Mouse (Mus musculus) kidney, embryonic 15.5 days (tissue): ENCODE measurements around the gene Boll. TPM values are rescaled to one million over a fixed set of nuclear protein-coding genes. Genes with fewer than 3 reads are reported as not detected.
A peak's percentile ranks its signal among the peaks of the same experiment; 100 is the strongest.
"Not testable (repeated sequence)": the region's sequence is repeated elsewhere in the genome, so short reads cannot be mapped to it uniquely, and the experiment has no call there.

ENCODE experiments used
- ATAC-seq: fragments of 200-750 bp; cut with Nextera tagmentation; replicated peaks from 2 replicates; pipeline ENCODE4 v1.8.0; 2017; ENCODE audit warnings: moderate TSS enrichment; ENCODE audit not compliant: low FRiP score
- H3K27ac ChIP-seq: fragments of 300-500 bp; sonication (generic); 2 replicates; pipeline ENCODE4 v1.5.1; 2015; ENCODE audit warnings: mild to moderate bottlenecking, inconsistent platforms
- H3K27me3 ChIP-seq: fragments of 300-500 bp; sonication (generic); 2 replicates; pipeline ENCODE4 v1.6.1; 2015; ENCODE audit warnings: inconsistent platforms
- H3K36me3 ChIP-seq: fragments of 300-500 bp; sonication (generic); 2 replicates; pipeline ENCODE4 v1.6.1; 2015; ENCODE audit warnings: inconsistent platforms
- H3K4me1 ChIP-seq: fragments of 300-500 bp; sonication (generic); 2 replicates; pipeline ENCODE4 v1.6.1; 2015; ENCODE audit warnings: inconsistent platforms
- H3K4me2 ChIP-seq: fragments of 300-500 bp; sonication (generic); 2 replicates; pipeline ENCODE4 v1.6.1; 2015; ENCODE audit warnings: moderate library complexity, mild to moderate bottlenecking, inconsistent platforms
- H3K4me3 ChIP-seq: fragments of 300-500 bp; sonication (generic); replicated peaks from 2 replicates; pipeline ENCODE4 v1.5.1; 2015; ENCODE audit warnings: mild to moderate bottlenecking, inconsistent platforms
- H3K9ac ChIP-seq: fragments of 300-500 bp; sonication (generic); 2 replicates; pipeline ENCODE4 v1.6.1; 2015; ENCODE audit warnings: mild to moderate bottlenecking, inconsistent platforms
- H3K9me3 ChIP-seq: fragments of 300-500 bp; sonication (generic); replicated peaks from 2 replicates; pipeline ENCODE4 v1.6.1; 2016; ENCODE audit warnings: inconsistent platforms
- WGBS: fragments of 180-500 bp; shearing (Covaris S2); methylation state at CpG from one replicate; pipeline ENCODE4 v1.1.7; 2015; ENCODE audit warnings: mixed read lengths; 5-methylcytosine and 5-hydroxymethylcytosine counted together
- polyA plus RNA-seq: library from polyadenylated mRNA; unstranded; fragments of >200 nt; fragmentation: Nextera tagmentation; extraction: Ambion mirVana; gene quantifications from 2 replicates; pipeline ENCODE4 v1.2.1, GENCODE M21; 2015

The Boll gene
- polyA plus RNA-seq, 1 experiment from 2014 or later, result not detected

DNA sequence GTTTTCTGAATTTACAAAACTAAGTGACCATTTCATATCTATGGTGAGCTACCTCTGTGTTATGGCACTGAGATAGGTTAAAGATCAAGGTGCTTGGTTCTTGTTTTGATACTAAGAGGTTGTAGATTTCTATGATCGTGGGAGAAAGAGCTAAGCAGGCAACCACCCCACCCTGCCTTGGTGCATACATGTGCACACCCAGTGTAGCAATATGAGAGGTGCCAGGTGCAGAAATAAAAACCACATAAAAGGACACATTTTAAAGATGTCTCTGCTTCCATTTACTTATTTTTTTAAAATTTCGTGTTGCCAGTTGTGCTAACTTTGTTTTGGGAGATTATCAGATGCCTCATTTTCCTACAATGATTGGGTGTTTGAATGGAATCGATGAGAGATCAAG, 9.4 kb upstream of the Boll start:
- no peaks in the 10 kb centered on the region for H3K4me1 ChIP-seq
- no peak overlapping the region for H3K27ac ChIP-seq
- 88% methylated on average over 3 of the region's 3 CpGs for WGBS
- H3K9me3 ChIP-seq, result no peaks in the 10 kb centered on the region
- H3K4me2 ChIP-seq, result no peak overlapping the region
- no peaks in the 10 kb centered on the region for H3K36me3 ChIP-seq
- no peaks in the 10 kb centered on the region for H3K27me3 ChIP-seq
- no peak for ATAC-seq
- no peak overlapping the region for H3K9ac ChIP-seq
- H3K4me3 ChIP-seq, result no peak overlapping the region

DNA sequence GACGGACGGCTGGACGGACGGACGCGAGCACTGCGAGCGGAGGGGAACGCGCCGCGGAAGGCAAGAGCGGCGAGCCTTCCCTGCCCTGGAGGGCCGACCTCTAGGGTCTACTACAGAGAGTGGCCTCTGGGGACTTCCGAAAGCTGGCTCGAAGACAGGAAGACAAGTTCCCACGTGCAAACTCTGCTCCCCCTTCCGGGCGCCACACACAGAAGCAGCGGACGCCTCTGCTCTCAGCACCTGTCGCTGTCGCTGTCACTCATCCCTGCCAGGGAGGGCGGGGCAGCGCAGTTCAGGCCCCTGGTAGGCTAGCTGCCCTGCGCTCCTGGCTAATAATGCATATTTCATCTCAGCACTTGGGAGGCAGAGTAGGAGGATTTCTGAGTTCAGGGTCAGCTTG, 317 bp upstream of the Boll start:
- peak; percentile 91 for ATAC-seq
- H3K9ac ChIP-seq, result no peak overlapping the region
- WGBS, result 3% methylated on average over 27 of the region's 27 CpGs

DNA sequence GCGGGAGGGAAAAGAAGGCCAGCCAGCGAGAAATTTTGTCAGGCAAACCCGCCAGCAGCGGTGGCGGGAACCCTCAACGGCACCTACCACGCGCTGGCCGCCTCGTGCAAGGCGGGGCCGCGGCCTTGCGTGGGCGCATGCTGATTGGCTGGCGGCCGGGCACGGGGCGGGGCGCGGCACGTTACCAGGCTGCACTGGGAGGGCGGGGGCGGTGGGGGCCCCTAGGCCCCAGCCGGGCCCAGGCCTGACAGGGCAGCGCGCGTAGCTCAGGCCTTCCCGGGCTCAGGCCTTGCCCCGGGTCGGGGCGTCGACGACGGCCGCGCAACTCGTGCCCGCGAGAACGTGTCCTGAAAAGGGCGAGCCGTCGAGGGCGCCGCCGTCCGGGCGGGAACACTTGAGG, 635 bp downstream of the Boll start:
- 47% methylated on average over 47 of the region's 49 CpGs for WGBS
- Histone ChIP-seq H3K27me3 (peaks cover 33% of the 10 kb centered on the region), H3K4me1 (peaks cover 9% of the 10 kb centered on the region; the same call in 1 of the 2 replicates), H3K4me2 (peak overlapping the region; percentile 73), H3K9ac (no peak overlapping the region), H3K36me3 (no peaks in the 10 kb centered on the region), H3K4me3 (peak overlapping the region; percentile 52), H3K9me3 (peaks cover 5% of the 10 kb centered on the region; the same call in 1 of the 2 replicates), H3K27ac (no peak overlapping the region)
- peak; percentile 70 for ATAC-seq

More for the DNA sequence above, 317 bp upstream of the Boll start:
- no peak overlapping the region for H3K27ac ChIP-seq
- H3K4me1 ChIP-seq, result peaks cover 9% of the 10 kb centered on the region; the same call in 1 of the 2 replicates
- no peaks in the 10 kb centered on the region for H3K36me3 ChIP-seq
- peak overlapping the region; percentile 52 for H3K4me3 ChIP-seq
- H3K4me2 ChIP-seq, result peak overlapping the region; percentile 73
- H3K27me3 ChIP-seq, result peaks cover 33% of the 10 kb centered on the region
- peaks cover 5% of the 10 kb centered on the region; the same call in 1 of the 2 replicates for H3K9me3 ChIP-seq

DNA sequence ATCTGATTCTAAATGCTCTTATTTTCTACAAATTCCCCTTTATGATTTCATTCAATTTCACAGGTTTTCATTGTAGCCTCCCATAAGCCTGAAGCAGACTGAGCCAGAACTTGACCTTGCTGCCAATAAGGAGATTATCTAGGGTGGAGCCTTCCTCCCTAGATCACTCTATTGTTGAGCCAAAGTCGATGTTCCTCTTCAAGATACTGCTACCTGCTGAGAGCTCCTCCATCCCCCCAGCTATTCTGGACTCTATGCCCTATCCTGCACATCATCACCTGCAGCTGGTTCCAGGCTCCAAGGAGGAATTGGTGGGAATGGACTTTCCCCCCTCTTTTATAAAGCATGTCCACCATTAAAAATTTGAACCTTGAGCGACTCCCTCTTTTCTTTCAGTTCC, 11.4 kb downstream of the Boll start:
- WGBS, result 66% methylated on average over 2 of the region's 2 CpGs
- H3K9me3 ChIP-seq, H3K4me2 ChIP-seq, H3K4me1 ChIP-seq, H3K27me3 ChIP-seq, H3K4me3 ChIP-seq, H3K9ac ChIP-seq, H3K27ac ChIP-seq, ATAC-seq, H3K36me3 ChIP-seq: not testable (repeated sequence)

DNA sequence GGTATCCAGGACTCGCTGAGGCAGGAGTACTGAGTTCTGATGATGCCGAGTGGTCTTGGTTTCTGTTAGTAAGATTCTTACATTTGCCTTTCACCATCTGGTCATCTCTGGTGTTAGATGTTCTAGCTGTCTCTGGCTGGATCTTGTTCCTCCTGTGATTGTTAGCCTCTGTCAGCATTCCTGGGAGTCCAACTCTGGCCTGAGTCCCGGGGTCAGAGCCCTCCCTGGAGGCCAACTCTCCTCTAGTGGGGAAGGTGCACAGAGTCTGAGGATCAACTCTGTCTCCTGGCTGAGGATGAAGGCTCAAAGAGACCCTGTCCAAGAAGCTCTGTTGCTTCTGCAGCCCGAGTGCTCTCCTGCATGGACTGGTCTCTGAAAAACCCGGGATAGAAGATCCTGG, 37.8 kb downstream of the Boll start:
- H3K4me3 ChIP-seq, H3K4me2 ChIP-seq, H3K27ac ChIP-seq, H3K9me3 ChIP-seq, H3K4me1 ChIP-seq, ATAC-seq, H3K36me3 ChIP-seq, H3K27me3 ChIP-seq, H3K9ac ChIP-seq: not testable (repeated sequence)
- WGBS, result 84% methylated on average over 5 of the region's 5 CpGs

DNA sequence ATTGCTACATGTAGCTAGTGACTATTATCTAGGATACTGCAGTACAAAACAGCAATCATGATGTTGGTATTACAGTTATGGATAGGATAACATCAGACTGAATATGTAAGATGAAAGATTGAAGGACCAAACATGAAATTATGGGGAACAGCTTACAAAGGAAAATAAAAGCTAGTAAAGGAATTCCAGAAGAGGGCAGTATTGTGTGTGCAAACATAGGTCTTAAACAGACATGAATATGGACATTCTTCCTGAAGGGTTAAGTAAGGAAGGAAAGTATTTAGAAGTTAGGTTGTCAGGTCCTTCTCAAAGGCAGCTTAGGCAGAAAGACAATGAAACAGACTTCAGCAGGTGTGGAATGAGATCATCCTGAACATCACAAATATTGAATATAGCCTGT, 62.2 kb downstream of the Boll start:
- no peak overlapping the region for H3K4me3 ChIP-seq
- no peaks in the 10 kb centered on the region for H3K4me1 ChIP-seq
- no peak overlapping the region for H3K4me2 ChIP-seq
- no peaks in the 10 kb centered on the region for H3K9me3 ChIP-seq
- H3K36me3 ChIP-seq, result no peaks in the 10 kb centered on the region
- H3K27me3 ChIP-seq, result no peaks in the 10 kb centered on the region
- no peak for ATAC-seq
- H3K27ac ChIP-seq, result no peak overlapping the region
- no peak overlapping the region for H3K9ac ChIP-seq

DNA sequence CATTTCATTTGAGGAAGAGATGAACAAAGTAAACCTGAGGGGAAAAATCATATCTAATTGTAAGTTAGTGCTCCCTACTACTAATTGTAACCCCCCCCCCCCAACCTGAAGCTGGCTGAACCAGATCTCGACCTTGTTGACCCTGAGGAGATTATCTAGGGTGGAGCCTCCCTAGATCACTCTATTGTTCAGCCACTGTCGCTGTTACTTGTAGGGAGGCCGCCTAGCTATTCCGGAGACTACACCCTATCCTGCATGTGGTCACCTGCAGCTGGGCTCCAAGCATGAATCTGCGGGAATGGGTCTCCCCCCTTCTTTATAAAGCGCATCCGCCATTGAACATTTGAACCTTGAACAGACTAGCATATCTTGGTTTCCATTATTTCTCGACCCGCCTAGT, 84.2 kb downstream of the Boll start:
- Histone ChIP-seq H3K36me3 (no peaks in the 10 kb centered on the region), H3K4me1 (no peaks in the 10 kb centered on the region), H3K9ac (no peak overlapping the region), H3K27me3 (no peaks in the 10 kb centered on the region), H3K9me3 (no peaks in the 10 kb centered on the region), H3K4me3 (no peak overlapping the region), H3K27ac (no peak overlapping the region), H3K4me2 (no peak overlapping the region)
- WGBS, result 81% methylated on average over 9 of the region's 9 CpGs
- no peak for ATAC-seq

DNA sequence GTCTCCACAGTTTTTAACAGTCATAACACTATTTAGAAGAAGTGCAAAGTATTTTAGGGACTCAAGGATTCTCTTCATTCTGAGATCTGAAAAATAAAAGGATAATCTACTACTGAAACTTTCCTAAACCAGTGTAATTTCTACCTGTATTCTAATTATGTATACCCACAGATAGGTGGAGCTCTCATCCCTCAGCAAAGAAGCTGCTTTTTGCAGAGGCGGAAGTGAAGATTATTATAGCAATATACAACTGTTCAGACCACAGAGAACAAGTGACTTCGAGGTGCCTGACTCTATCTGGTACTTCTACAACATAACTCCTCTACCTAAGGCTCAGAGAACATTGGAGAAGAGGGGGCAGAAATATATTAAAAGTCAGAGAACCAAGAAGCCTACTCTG, 97.8 kb downstream of the Boll start:
- Histone ChIP-seq H3K9ac (no peak overlapping the region), H3K4me3 (no peak overlapping the region), H3K36me3 (no peaks in the 10 kb centered on the region), H3K4me1 (no peaks in the 10 kb centered on the region), H3K4me2 (no peak overlapping the region), H3K27ac (no peak overlapping the region), H3K27me3 (no peaks in the 10 kb centered on the region), H3K9me3 (no peaks in the 10 kb centered on the region)
- ATAC-seq, result no peak
- WGBS, result 66% methylated on average over 2 of the region's 2 CpGs

DNA sequence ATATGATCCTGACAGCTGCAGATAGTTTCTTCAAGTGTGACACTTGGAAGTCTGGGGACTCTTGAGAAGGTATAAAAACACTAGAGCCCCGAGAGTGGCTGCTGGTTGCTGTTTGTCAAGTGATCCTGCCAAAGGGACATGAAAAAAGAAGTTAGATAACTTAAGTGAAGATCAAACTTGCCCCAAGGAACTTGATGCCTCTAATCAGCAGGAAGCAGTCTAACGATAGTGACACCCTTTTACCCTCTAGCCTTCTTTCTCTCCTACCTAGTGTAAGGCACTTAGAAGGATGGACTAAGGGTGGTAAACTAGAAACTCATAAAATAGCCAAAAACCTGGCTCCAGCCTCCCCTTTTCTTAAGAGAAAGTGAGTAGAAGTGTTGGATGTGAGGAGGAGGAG, 98.9 kb downstream of the Boll start:
- H3K27me3 ChIP-seq, result no peaks in the 10 kb centered on the region
- WGBS, result 29% methylated on average over 2 of the region's 2 CpGs
- H3K36me3 ChIP-seq, result no peaks in the 10 kb centered on the region
- no peaks in the 10 kb centered on the region for H3K4me1 ChIP-seq
- H3K27ac ChIP-seq, result no peak overlapping the region
- H3K4me3 ChIP-seq, result no peak overlapping the region
- no peaks in the 10 kb centered on the region for H3K9me3 ChIP-seq
- no peak for ATAC-seq
- H3K9ac ChIP-seq, result no peak overlapping the region
- H3K4me2 ChIP-seq, result no peak overlapping the region

DNA sequence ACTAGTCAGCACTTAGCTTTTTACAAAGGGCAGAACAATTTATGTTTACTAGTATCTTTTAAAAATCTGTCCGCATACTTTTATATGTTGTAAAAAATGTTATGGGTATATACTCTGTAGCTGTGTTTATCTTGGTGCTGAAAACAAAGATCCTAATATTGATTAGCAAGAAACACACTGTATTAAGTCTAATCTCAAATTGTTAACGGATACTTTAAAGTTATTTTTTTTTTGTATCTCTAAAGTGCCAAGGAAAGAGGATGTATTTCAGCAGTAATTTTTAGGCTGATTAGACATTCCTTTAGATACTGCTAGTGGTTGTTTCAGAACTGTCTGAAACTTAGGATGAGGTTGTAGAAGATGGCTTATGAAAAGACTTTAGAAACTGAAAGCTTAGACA, 116.9 kb downstream of the Boll start:
- Histone ChIP-seq H3K9me3 (no peaks in the 10 kb centered on the region), H3K36me3 (0 out of 2 replicates have a peak, but pooled peaks cover 4% of the 10 kb centered on the region), H3K27ac (no peak overlapping the region), H3K4me3 (no peak overlapping the region), H3K9ac (no peak overlapping the region), H3K4me2 (no peak overlapping the region), H3K27me3 (no peaks in the 10 kb centered on the region), H3K4me1 (0 out of 2 replicates have a peak, but pooled peaks cover 2% of the 10 kb centered on the region)
- WGBS, result 82% methylated on average over 2 of the region's 2 CpGs
- no peak for ATAC-seq

DNA sequence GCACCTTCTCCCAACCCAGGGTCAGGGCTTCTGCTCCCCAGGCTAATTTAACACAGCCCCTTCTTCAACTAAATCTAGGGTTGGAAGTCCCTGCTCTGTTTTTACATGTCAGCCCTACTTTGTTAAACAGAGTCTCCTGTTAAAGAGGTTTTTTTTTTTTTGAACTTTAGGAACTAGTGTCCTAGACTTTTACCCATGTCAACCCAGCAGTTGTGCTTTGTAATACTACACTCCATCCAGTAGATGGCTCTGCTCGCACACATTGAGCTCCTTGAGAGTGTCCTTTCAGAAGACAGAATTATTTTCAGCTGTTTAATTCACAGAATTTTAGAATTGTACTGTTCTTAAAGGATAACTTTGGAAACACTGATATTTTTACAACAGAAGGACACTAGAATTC, 124.0 kb downstream of the Boll start:
- H3K9me3 ChIP-seq, result no peaks in the 10 kb centered on the region
- H3K4me2 ChIP-seq, result peak overlapping the region; percentile 83
- no peaks in the 10 kb centered on the region for H3K27me3 ChIP-seq
- H3K36me3 ChIP-seq, result 0 out of 2 replicates have a peak, but pooled peaks cover 4% of the 10 kb centered on the region
- H3K4me1 ChIP-seq, result peaks cover 30% of the 10 kb centered on the region
- peak overlapping the region; percentile 69 for H3K4me3 ChIP-seq
- 4% methylated on average over 1 of the region's 1 CpGs for WGBS
- no peak for ATAC-seq
- H3K27ac ChIP-seq, result no peak overlapping the region
- no peak overlapping the region for H3K9ac ChIP-seq

DNA sequence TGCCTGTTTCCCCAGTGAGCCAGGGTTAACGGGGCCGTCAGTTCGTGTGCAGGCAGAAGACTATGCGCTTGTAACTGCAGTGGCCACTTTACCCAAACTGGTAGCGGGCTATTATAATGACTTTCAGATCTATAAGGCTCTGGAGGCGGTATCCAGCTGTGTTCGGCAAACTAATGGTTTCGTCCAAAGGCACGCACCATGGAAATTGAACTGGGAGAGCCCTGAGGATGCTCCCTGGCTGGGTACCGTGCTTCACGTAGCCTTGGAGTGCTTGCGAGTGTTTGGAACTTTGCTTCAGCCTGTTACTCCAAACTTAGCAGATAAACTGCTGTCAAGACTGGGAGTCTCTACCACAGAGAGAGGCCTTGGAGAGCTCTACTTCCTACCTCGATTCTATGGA, 124.8 kb downstream of the Boll start:
- Histone ChIP-seq H3K27ac (no peak overlapping the region), H3K36me3 (0 out of 2 replicates have a peak, but pooled peaks cover 4% of the 10 kb centered on the region), H3K4me3 (peak overlapping the region; percentile 69), H3K27me3 (no peaks in the 10 kb centered on the region), H3K9ac (peak overlapping the region; percentile 62), H3K4me1 (peaks cover 30% of the 10 kb centered on the region), H3K9me3 (no peaks in the 10 kb centered on the region), H3K4me2 (peak overlapping the region; percentile 83)
- WGBS, result 33% methylated on average over 13 of the region's 13 CpGs
- ATAC-seq, result no peak

DNA sequence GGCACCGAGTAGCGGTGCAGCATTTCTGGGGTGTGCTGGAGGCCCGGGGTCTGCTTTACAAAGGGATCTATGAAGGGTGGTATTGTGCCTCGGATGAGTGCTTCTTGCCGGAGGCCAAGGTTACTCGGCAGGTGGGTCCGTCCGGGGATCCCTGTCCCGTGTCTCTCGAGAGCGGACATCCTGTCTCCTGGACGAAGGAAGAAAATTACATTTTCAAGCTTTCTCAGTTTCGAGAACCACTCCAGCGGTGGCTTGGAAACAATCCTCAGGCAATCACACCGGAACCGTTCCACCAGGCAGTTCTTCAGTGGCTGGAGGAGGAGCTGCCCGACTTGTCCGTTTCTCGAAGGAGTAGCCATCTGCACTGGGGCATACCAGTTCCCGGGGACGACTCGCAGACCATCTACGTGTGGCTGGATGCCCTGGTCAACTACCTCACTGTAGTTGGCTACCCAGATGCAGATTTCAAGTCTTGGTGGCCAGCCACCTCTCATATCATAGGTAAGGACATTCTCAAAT, 125.6 kb downstream of the Boll start:
- Histone ChIP-seq H3K27ac (peak overlapping the region; percentile 69), H3K27me3 (no peaks in the 10 kb centered on the region), H3K4me1 (peaks cover 30% of the 10 kb centered on the region), H3K4me2 (peak overlapping the region; percentile 83), H3K4me3 (peak overlapping the region; percentile 69), H3K9me3 (no peaks in the 10 kb centered on the region), H3K9ac (peak overlapping the region; percentile 62), H3K36me3 (0 out of 2 replicates have a peak, but pooled peaks cover 3% of the 10 kb centered on the region)
- peak; percentile 55 for ATAC-seq
- WGBS, result under 1% methylated on average over 23 of the region's 23 CpGs
